8 mouse cellular contexts compared by ENCODE assay signal in the genomic region with DNA sequence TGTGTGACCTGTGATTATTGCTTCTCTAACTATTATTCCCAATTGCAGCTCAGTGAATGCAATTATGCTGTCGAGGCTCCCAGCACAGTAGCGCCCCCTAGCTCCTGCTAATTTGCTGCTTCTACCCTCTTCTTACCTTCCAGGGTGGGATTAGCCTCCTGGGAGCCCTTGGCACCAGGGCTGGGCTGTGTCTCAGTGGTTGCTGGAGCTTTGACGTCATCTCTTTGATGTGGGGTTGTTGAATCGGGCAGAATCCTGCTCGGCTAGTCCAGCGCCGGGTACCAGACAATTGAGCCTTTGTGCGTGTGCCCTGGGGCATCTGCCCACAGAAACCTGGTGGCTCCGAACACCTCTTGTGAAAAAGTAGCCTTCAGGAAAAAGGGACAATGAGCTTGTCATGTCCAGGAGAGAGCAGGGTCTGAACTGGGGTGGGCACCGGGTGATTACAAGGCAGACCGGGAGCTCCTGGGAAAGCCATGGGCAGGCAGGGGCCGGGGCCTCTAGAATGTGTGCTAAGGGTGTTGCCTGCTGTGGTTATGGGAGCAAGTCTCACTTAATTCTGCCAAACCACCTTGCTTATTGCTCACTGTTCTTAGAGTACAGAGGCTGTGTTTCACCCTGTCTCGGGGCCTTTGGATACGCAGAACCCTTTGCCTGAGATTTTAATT. TPM values are rescaled to one million over a fixed set of nuclear protein-coding genes. Genes with fewer than 3 reads are reported as not detected.
A peak's percentile ranks its signal among the peaks of the same experiment; 100 is the strongest.
DNase-seq lines count a peak whose midpoint lies in the region; ATAC-seq and TF ChIP-seq lines count a peak whose summit lies in the region.

No protein-coding gene starts in this region.

- H3K36me3 ChIP-seq in lung, embryonic 15.5 days: no peaks in the 10 kb centered on the region
- no peaks in the 10 kb centered on the region for H3K36me3 ChIP-seq in forebrain, postnatal 0 days (ENCODE audit: insufficient read depth)
- H3K36me3 ChIP-seq in midbrain, embryonic 14.5 days (ENCODE audit: control insufficient read depth, insufficient read depth, low read length): no peaks in the 10 kb centered on the region

- peaks cover 4% of the 10 kb centered on the region; the same call in 1 of the 2 replicates for H3K4me1 ChIP-seq in lung, embryonic 15.5 days
- no peaks in the 10 kb centered on the region for H3K4me1 ChIP-seq in forebrain, postnatal 0 days (ENCODE audit: insufficient read depth)
- no peaks in the 10 kb centered on the region for H3K4me1 ChIP-seq in midbrain, embryonic 14.5 days (ENCODE audit: control insufficient read depth, insufficient read depth, low read length)

- no peaks in the 10 kb centered on the region for H3K9me3 ChIP-seq in lung, embryonic 15.5 days
- H3K9me3 ChIP-seq in forebrain, postnatal 0 days (ENCODE audit: low read length): no peaks in the 10 kb centered on the region
- no peaks in the 10 kb centered on the region; the same call in 1 of the 2 replicates for H3K9me3 ChIP-seq in midbrain, embryonic 14.5 days (ENCODE audit: control insufficient read depth, low read length)

- 26% methylated on average over 14 of the region's 14 CpGs for WGBS in lung, embryonic 15.5 days
- WGBS in forebrain, postnatal 0 days: 15% methylated on average over 14 of the region's 14 CpGs
- 19% methylated on average over 14 of the region's 14 CpGs for WGBS in midbrain, embryonic 14.5 days

- H3K27ac ChIP-seq in lung, embryonic 15.5 days: peak overlapping the region; percentile 72
- no peak overlapping the region for H3K27ac ChIP-seq in forebrain, postnatal 0 days (ENCODE audit: low read depth, low read length)
- no peak overlapping the region for H3K27ac ChIP-seq in midbrain, embryonic 14.5 days (replicated peaks; ENCODE audit: low read depth, low read length)

- H3K4me3 ChIP-seq in lung, embryonic 15.5 days: no peak overlapping the region
- no peak overlapping the region for H3K4me3 ChIP-seq in forebrain, postnatal 0 days (ENCODE audit: low read depth, low read length)
- H3K4me3 ChIP-seq in midbrain, embryonic 14.5 days (replicated peaks; ENCODE audit: low read depth, low read length): no peak overlapping the region

- H3K4me2 ChIP-seq in lung, embryonic 15.5 days: 0 out of 2 replicates have a peak overlapping the region, but pooled peaks have one; percentile 12
- no peak overlapping the region for H3K4me2 ChIP-seq in forebrain, postnatal 0 days (ENCODE audit: low read depth)
- H3K4me2 ChIP-seq in midbrain, embryonic 14.5 days (ENCODE audit: low read length): peak overlapping the region; percentile 22; the same call in 1 of the 2 replicates

- TF ChIP-seq POLR2A in brain, embryonic 14.5 days (IDR thresholded peaks at IDR 0.05; ENCODE audit: borderline replicate concordance, extremely low read depth, insufficient read depth, insufficient read length, poor library complexity, severe bottlenecking): no peak

- ATAC-seq in lung, embryonic 15.5 days (ENCODE audit: borderline replicate concordance, extremely low read depth, low FRiP score, low TSS enrichment): peak; percentile 80
- peak; percentile 64 for ATAC-seq in forebrain, postnatal 0 days
- no peak for ATAC-seq in midbrain, embryonic 14.5 days (ENCODE audit: low FRiP score, low TSS enrichment)
- no peak for ATAC-seq in megakaryocyte-erythroid progenitor cell, adult 5-6 weeks (replicated peaks; ENCODE audit: low FRiP score, low TSS enrichment, poor library complexity, severe bottlenecking)

- TF ChIP-seq CTCF in brain, embryonic 14.5 days (IDR thresholded peaks at IDR 0.05; ENCODE audit: borderline replicate concordance, extremely low read depth, insufficient read depth, insufficient read length): peak; percentile 52; the same call in 1 of the 2 replicates
- peak; percentile 53 for TF ChIP-seq CTCF in forebrain, postnatal 0 days (IDR thresholded peaks at IDR 0.05; ENCODE audit: low read depth)

- no peak for DNase-seq in lung, postnatal 14 days
- peak; percentile 88 for DNase-seq in brain, embryonic 14.5 days (ENCODE audit: low read depth)
- peak; percentile 36 for DNase-seq in forebrain, postnatal 0 days
- peak; percentile 75 for DNase-seq in midbrain, embryonic 14.5 days
- DNase-seq in heart, postnatal 25 days (ENCODE audit: low spot score): no peak
- no peak for DNase-seq in right cerebral cortex, postnatal 36 days (ENCODE audit: low spot score in 2 of 2)

- intact Hi-C loops in heart, postnatal 25 days (cut with DNase I): no loop called here

- no peaks in the 10 kb centered on the region for H3K27me3 ChIP-seq in lung, embryonic 15.5 days
- no peaks in the 10 kb centered on the region for H3K27me3 ChIP-seq in forebrain, postnatal 0 days (ENCODE audit: insufficient read depth, low read length)
- H3K27me3 ChIP-seq in midbrain, embryonic 14.5 days (ENCODE audit: control insufficient read depth, insufficient read depth, low read length): no peaks in the 10 kb centered on the region

- no peak overlapping the region for H3K9ac ChIP-seq in lung, embryonic 15.5 days
- no peak overlapping the region for H3K9ac ChIP-seq in forebrain, postnatal 0 days
- H3K9ac ChIP-seq in midbrain, embryonic 14.5 days (replicated peaks; ENCODE audit: low read length): no peak overlapping the region

RNA-seq across cellular contexts. Expression of a gene that starts 44.7 kb away (rescaled TPM):
- polyA plus RNA-seq in lung, embryonic 15.5 days (2015; fragmentation: Nextera tagmentation; extraction: Ambion mirVana): 64.0 and 73.8 TPM in 2 replicates
- 50.4 and 51.7 TPM in 2 replicates for polyA plus RNA-seq in brain, embryonic 14.5 days (2012; rRNA removed)
- total RNA-seq in forebrain, postnatal 0 days (2014; rRNA removed): 53.3 and 64.9 TPM in 2 replicates
- polyA plus RNA-seq in forebrain, postnatal 0 days (2015; fragmentation: Nextera tagmentation; extraction: Ambion mirVana): 75.0 and 84.9 TPM in 2 replicates
- 53.4 and 61.2 TPM in 2 replicates for polyA plus RNA-seq in midbrain, embryonic 14.5 days (2014; fragmentation: Nextera tagmentation; extraction: Ambion mirVana)
- 64.4 and 88.9 TPM in 2 replicates for total RNA-seq in megakaryocyte-erythroid progenitor cell, adult 5-6 weeks (2014; fragmentation: Nextera tagmentation)
- 208 and 338 TPM in 2 replicates for total RNA-seq in megakaryocyte-erythroid progenitor cell, adult 5-6 weeks (2017)
- 10 to 100 TPM; 48.6 to 52.4 TPM for total RNA-seq in heart, postnatal 25 days (2021)

RNA-seq across cellular contexts. Expression of a gene that starts 52.0 kb away (rescaled TPM):
- polyA plus RNA-seq in lung, embryonic 15.5 days (2015; fragmentation: Nextera tagmentation; extraction: Ambion mirVana): 369 and 412 TPM in 2 replicates
- 541 and 940 TPM in 2 replicates for polyA plus RNA-seq in brain, embryonic 14.5 days (2012; rRNA removed)
- total RNA-seq in forebrain, postnatal 0 days (2014; rRNA removed): 93.3 and 95.4 TPM in 2 replicates
- 180 and 225 TPM in 2 replicates for polyA plus RNA-seq in forebrain, postnatal 0 days (2015; fragmentation: Nextera tagmentation; extraction: Ambion mirVana)
- polyA plus RNA-seq in midbrain, embryonic 14.5 days (2014; fragmentation: Nextera tagmentation; extraction: Ambion mirVana): 526 and 563 TPM in 2 replicates
- total RNA-seq in megakaryocyte-erythroid progenitor cell, adult 5-6 weeks (2014; fragmentation: Nextera tagmentation): 371 and 563 TPM in 2 replicates
- total RNA-seq in megakaryocyte-erythroid progenitor cell, adult 5-6 weeks (2017): 122 and 226 TPM in 2 replicates
- total RNA-seq in heart, postnatal 25 days (2021): 100 to 1,000 TPM; 153 to 208 TPM

Comparison
In these comparisons a context has a peak if more than half of its experiments do, and no peak if none do; other contexts are left out.
1. ATAC-seq: peak in lung, embryonic 15.5 days (single experiment) and forebrain, postnatal 0 days (single experiment); none in midbrain, embryonic 14.5 days (single experiment) and megakaryocyte-erythroid progenitor cell, adult 5-6 weeks (single experiment).
2. DNase-seq: peak in brain, embryonic 14.5 days (single experiment), forebrain, postnatal 0 days (single experiment) and midbrain, embryonic 14.5 days (single experiment); none in lung, postnatal 14 days (single experiment), heart, postnatal 25 days (single experiment) and right cerebral cortex, postnatal 36 days (0 of 2).